Mouse (Mus musculus) thymus, adult 2 months (tissue): ENCODE results near the gene Hs3st6.

Source experiments
- CTCF ChIP-seq: fragments of 200-500 bp; IDR thresholded peaks from 2 replicates; pipeline ENCODE4 v1.5.1; 2012; ENCODE audit warnings: mild to moderate bottlenecking, control low read depth, low read length, moderate library complexity, borderline replicate concordance; ENCODE audit not compliant: control insufficient read depth, poor library complexity, insufficient read depth; ENCODE audit errors: extremely low read depth
- POLR2A ChIP-seq: fragments of 200-500 bp; IDR thresholded peaks from 2 replicates; pipeline ENCODE4 v1.6.1; 2012; ENCODE audit warnings: mild to moderate bottlenecking, low read length, control low read depth, moderate library complexity; ENCODE audit not compliant: control insufficient read depth, poor library complexity, insufficient read depth; ENCODE audit errors: extremely low read depth

GRCm38 (mm10) chr17:24742307-24742706 is 10.5 kb upstream of the Hs3st6 start:
- TF ChIP-seq CTCF: no peak
- no peak for TF ChIP-seq POLR2A
